Mouse (Mus musculus) left cerebral cortex, adult 11 months (tissue): ENCODE measurements around the gene Tmem198.

Source experiments
- DNase-seq: peaks from one replicate; pipeline ENCODE4 v3.0.0; 2022; ENCODE audit warnings: low spot score

Tmem198 gene

DNA sequence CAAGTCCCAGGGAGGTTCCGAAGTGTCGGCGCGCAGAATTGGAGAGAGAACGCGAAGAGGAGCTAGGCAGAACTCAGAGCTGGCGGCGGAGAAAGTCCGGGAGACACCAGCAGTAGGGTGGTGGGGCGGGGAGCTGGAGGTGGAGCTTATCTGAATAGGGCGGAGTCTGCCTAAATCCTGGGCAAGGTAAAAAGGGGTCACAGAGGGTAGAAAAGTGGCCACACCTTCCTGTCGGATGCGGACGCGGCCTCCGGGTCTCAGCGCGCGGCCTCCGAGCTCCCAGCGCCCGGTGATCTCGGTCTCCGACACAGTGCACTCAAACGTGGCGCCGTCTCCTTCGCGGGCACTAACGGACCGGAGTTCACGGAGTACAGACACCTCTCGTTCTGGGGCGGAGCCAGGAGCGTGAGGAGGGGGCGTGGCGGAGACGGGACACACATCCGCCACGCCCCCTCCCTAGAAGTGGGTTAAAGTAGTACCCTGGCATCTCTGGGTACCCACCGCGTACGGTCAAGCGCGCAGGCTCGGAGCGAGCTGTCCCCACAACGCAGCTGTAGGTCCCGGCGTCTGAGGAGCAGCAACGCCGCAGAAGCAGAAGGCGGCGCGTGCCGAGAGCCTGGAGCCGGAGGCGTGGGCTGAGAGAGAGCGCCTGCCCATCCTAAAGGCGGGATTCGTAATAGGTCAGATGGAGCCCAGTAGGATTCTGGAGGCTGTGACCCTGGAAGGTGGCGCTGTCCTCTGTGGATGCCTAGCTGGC lies 8.3 kb downstream of the Tmem198 start:
- DNase-seq = no peak

DNA sequence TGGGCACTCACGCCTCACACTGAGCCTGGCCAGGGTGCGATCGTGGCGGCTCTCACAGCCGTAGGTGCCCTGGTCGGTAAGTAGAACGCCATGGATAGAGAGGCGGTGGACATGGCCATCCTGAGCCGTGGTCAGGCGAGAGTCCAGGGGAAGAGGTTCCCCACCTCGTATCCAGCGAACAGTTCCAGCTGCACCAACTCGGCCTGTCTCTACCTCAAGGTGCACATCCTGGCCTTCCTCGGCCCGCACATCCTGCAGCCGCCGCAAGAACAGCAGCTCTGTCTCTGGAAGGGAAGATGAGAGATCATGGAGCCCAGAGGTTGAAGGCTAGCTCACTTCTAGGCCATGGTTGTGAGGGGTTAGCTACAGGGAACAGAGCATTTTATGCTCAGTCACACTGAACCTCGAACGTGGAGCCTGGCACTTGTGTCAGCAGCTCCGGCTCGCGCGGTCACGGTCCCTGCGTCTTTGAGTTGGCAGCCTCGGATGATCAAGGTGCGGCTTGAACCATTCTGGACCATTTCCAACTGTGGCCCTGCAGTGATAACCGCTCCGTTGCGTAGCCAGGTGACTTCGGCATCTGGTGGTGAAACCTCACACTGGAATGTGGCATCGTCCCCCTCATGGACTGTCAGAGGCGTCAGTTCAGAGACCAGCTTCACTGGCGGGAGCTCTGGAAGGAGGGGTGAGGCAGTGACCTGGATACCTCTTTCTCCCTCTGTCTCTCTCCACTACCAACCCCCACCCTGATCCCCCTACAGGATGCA lies 11.6 kb downstream of the Tmem198 start:
- DNase-seq = no peak

DNA sequence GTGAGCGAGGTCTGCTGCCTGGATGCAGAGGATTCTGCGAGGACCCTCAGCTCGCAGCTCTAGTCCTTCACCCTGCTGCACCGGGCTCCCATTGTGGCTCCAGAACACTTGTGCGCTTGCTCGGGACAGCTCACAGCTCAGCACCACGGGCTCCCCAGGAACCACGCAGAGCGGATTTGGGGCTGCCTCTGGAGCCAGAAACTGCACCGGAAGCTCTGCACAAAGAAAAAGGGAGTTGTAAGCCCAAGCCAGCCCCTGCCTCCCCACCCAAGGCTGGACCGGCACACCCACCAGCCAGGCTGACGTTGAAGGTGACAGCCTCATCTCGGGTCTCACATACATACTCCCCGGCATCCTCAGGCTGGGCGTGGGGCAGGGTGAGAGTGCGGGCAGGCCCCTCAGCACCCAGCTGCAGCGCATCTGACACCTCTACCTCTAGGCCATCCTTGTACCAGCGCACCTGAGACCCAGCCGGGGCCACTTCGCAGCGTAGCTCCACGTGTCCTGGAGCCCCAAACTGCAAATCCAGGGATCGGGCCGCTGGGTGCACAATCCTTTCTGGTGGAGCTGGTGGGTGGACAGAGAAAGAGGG lies 13.3 kb downstream of the Tmem198 start:
- DNase-seq = no peak

DNA sequence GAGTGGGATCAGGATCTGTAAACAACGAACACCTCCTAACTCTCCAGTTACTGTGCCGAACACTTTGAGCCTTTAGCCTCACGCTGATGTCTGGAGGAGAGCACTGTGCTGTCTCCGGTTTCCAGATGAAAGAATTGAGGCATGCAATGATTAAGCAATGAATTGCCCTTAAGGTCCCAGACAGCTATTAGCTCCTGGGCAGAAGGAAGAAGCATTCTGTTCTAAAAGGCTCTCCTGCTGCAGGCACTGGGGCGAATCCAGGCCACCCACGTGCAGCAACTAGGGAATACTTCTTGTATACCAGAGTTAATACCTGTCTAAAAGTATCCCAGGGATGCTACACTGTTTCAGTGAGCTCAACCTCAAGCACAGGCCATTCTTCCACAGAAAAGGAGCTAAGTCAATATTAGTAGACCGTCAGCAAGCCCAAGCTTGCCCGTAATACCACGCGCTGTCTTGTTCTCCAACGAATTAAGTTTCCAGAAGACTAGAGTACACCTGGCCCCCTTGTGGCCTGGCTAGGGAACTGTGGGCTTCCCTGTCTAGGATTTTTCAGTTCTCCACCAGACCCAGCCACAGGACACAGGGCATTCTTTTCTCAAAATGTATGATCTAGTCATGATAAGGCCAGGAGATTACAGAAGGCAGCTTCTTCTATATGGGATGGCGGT lies 15.7 kb downstream of the Tmem198 start:
- DNase-seq = no peak

DNA sequence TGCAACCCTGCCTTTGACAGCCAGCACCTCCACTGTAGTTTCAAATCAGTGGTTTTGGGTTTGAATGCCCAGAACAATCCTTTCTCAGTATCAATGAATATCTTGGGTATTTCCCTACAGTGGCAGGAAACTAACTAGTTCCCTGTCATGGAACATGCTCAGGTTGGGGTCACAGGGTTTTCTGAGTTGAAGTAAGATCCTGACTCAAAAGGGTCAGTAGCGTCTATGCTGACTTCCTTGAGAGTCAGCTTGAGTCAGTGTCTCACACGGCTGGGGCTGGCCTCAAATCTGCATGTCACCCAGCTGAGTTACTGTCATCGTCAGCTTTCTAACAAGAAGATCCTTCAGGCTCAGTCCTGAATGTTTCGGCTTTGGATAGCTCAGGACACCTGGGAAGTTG lies 19.6 kb downstream of the Tmem198 start:
- no peak for DNase-seq

DNA sequence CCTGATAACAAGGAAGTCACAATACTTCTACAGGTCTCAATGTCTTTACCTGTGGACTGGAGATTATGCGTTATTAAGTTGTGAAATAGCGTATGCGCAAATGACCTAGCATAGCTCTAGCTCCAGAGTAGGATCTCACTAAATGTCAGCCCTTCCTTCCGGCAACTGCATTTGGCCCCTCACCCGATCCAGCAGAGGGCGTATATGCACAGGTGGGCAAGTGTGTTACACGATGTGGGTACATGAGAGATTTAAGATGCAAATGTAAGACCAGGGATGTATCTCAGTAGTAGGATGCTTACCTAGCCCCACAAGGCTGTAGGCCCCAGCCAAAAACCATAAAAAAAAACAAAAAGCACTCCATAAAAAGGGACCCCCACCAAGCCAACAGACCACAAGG lies 20.1 kb downstream of the Tmem198 start:
- no peak for DNase-seq

DNA sequence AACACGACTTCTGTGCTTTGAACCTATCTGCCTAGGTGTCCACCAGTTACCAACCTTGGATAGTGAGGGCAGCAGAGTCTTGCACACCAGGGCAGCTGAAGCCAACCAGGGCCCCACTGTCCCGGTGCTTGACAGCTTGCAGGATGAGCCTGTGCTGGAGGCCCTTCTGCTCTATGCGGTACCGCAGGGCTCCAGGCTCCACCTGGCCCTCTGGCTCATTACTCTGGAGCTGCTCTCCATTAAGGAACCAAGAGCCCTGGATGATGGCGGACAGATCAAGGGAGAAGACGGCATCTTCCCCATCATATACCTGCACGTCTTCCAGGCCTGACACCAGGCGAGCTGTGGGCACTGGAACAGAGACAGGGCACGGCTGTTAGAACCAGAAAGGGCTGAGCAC lies 22.6 kb downstream of the Tmem198 start:
- no peak for DNase-seq

DNA sequence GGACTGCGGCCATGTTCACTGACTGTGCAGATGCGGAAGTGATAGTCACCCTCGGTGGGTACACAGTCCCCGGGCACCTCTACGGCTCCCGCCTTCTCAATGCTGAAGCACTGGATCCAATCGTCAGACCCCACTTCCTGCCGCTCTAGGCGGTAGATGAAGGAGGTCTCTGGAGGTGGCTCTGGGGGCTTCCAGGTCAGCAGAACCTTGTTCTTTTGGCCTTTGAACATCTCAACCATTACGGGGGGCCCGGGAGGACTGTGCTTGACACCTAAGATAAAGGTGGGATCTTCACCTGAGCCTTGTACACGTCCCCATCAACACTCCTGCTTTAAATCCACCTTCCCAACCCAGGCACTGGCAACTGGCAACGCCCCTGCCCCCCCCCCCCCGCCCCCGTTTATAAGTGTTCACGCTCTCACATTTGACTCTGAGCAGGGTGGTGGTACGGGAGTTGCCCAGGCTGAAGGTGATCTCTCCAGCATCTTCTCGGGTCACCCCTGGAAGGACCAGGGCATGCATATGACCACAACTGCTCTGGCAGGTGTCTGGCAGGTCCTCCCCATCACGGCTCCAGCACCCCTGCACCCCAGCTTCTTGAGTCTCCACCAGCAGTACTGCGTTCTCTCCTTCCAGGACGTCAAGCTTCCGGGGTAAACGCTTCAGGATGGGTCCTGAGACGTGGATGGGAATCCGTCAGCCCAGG lies 23.8 kb downstream of the Tmem198 start:
- no peak for DNase-seq

DNA sequence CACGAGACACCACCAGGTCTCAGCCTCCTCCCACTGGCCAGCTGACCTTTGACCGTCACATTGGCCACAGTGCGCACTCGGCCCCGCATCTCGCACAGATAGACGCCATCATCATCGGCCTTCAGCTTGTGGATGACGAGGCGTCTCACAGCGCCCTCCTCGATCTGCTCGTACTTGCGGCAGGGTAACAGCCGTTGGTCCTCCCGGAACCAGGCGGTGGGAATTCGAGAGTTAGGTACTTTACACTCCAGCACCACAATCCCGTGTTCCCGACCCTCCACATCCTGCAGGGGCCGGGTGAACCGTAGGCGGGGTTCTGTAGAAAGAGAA lies 24.3 kb downstream of the Tmem198 start:
- no peak for DNase-seq

DNA sequence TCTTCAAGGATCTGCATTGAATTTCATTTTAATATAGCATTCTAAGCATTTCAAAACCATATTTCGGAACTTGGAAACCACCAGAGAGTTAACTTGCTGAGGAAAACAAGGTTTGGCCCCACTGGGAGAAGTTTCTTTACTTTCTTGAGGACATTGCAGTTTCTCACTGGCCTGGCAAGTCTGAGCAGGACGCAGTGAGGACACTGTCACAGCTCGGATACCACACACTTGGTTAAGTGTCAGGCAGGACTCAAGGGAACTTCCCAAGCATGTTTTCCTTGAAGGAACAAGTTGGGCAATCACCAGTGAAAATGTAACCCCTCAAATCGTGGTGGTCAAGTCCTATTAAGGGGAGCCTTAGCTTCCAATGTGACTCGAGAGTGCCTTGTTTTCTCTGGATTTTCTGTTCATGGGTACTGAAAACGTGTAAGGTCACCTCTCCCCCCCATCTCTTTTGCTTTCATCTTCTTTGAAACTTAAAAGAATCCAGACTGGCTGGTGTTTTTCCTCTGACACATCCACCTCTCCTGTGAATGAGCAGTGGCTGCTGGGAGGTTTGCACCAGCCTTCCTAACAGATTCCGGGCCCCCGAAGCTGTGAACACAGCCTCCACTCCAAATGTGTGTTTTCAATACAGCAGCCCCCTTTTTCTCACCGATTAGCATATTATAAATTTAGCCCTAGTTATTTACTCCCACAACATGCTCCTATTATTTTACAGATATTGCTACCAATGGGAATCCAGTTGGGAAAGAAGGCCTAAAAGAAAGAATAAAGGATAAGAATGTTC lies 25.1 kb downstream of the Tmem198 start:
- no peak for DNase-seq

DNA sequence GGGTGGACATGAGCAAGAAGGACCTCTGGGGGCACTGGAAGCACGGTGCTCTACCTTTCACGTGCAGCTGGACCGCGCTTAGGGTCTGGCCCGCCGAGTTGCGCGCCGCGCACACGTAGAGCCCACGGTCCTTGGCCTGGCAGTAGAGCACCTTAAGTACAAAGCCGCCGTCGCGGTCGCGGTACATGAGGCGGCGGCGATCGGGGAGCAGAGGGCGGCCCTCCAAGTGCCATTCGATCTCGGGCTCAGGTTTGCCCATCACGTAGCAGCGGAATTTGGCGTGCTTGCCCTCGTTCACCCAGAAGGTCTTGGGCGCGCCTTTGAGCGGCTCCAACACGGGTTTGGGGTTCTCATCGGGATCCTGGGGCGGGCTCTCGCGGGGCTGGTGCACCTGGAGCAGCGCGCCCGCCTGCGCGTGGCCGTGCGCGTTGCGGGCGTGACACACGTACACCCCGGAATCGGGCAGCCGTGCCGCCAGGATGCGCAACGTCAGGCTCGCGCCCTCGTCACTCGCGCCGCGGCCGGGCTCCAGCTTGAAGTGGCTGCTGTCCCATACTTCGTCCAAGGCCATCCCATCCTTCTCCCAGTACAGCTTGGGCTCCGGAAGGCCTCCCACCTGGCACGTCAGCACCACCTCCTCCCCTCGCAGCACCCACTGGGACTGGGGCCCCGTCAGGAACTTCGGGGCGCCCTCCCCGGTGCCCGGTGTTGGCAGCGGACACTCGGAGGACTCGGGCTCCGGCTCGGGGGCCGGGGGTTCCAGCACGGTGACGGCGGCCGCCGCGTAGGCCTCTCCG lies 26.0 kb downstream of the Tmem198 start:
- peak; percentile 79 for DNase-seq

DNA sequence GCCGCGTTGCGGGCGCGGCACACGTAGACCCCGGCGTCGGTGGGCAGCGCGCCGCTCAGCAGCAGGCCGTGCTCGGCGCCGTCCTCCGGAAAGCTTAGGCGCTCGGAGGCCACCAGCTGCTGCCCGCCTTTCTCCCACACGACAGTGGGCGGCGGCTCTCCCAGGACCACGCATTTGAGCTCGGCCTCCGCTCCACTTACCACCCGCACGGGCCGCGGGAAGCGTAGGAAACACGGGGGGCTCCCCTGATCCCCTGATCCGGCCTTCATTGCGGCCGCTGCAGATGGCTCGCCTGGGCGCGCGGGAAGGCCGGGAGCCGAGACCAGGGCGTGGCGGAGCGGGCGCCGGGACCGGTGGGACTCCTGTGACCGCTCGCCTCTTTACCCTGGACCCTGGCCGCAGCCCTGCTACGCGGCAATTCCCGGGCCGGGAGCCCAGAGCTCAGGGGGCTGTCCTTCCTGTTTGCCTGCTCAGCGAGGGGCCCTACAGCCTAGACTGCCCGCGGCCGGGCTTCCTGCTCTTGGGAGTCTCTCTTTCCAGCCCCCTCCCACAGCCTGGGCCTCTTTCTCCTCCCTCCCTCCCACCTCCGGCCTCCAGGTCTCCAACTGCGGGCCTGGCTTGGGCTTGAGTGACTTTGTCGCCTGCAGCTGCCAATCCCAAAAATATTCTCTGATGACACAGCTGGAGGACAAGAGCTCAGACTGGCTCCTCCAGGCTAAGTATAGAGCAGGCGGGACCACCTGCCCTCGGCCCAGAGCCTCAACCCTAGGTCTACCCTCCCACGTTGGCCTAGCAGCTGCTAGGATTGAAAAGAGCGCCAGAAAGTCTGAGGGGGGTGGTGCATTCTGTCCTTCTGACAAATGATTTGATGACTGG lies 26.9 kb downstream of the Tmem198 start, which contains the start of gene Obsl1:
TSS of gene Obsl1 (minus strand) at position 497 of the 876 bp plus-strand sequence.
- DNase-seq = no peak

DNA sequence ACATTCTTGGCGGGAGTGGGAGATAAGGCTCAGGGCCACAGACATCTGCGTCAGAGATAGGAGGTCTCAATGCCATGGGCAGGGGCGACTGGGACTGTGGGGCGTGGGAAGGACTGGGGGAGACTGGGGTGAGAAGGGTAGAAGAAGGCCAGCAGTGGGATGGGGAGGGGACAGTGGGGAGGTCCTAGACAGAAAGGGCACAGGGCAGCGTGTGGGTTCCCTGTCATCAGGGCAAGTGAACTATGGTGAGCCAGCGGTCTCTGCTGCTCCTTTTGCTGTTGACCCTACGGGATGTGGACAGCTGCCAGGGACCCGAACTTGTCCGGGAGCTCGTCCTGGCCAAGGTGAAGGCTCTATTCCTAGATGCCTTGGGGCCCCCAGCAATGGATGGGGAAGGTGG lies 27.7 kb downstream of the Tmem198 start, which contains the start of gene Inha:
TSS of gene Inha (plus strand) at position 72 of the 400 bp plus-strand sequence.
- DNase-seq = no peak

DNA sequence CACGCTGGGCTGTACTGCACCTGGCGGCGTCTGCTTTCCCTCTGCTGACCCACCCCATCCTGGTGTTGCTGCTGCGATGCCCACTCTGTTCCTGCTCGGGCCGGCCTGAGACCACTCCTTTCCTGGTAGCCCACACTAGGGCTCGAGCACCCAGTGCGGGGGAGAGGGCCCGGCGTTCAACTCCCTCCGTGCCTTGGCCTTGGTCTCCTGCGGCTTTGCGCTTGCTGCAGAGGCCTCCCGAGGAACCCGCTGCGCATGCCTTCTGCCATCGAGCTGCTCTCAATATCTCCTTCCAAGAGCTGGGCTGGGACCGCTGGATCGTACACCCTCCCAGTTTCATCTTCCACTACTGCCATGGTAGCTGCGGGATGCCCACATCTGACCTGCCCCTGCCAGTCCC lies 30.3 kb downstream of the Tmem198 start:
- DNase-seq = no peak

DNA sequence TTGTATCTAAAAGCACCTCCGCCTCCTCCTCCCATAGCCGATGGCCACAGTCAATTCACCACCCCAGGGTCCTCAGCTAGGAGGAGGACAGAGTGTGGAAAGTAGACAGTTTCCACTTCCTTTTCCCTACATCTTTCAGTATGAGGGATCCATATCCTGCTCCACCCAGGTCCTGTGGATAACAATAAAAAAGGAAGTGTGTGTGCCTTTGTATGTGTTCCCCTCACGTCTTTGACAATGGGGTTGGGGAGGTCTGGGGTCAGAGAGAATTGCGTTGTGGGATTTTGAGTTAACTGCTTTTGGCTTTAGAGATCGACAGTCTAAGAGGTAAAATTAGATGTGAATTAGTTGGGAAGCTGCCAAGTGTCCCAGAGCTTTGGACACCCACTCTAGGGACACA lies 30.8 kb downstream of the Tmem198 start:
- no peak for DNase-seq

DNA sequence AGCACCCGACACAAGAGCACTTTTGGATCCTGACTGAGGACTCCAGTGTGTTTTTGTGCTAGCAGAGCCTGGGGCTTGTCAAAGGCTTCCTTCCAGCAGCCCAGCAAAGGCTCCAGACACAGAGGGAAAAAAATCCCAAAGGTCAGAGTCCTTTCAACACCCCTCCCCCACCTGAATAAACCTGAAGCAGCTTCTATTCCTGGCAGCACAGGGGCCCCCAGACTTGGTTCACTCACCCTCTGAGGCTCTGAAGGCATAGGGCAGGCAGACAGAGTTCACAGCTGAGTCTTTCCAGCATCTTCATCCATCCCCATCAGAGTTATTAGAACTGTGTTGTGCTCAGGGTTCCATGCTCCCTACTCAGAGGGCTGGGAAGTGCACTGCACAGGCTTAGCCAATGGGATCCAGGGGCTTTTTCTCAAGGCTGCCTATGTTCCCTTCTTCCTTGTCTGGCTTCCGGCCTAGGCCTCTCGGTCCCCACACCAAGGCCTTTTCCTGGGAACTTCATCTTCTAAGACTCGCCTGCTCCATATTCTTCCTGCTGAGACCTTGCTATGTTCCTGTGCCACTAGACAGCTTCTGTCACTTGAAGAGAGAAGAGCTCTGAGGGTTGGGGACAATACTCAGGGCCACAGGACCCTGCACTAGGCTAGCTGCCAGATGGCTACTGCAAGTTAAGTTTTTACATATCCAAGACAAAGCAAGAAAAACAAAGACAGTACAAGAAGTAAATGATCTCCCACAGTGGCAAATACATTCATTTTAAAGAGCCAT lies 32.3 kb downstream of the Tmem198 start:
- no peak for DNase-seq

DNA sequence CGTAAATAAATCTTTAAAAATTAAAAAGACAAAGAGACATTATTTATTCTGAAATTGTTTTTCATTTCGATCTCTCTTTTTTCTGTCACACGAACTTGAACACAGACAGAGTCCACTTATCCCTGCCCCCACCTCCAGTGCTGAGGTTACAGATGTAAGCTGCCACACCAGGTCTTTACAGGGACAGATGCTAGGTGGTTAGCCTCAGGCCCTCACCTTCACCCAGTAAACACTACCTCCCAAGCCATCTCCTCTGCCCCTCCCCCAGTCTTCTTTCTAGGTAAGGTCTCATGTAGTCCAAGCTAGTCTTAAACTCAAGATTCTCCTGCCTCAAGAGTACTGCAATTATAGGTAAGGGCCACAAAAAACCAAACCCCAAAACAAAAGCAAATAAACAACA lies 33.2 kb downstream of the Tmem198 start:
- DNase-seq = no peak

DNA sequence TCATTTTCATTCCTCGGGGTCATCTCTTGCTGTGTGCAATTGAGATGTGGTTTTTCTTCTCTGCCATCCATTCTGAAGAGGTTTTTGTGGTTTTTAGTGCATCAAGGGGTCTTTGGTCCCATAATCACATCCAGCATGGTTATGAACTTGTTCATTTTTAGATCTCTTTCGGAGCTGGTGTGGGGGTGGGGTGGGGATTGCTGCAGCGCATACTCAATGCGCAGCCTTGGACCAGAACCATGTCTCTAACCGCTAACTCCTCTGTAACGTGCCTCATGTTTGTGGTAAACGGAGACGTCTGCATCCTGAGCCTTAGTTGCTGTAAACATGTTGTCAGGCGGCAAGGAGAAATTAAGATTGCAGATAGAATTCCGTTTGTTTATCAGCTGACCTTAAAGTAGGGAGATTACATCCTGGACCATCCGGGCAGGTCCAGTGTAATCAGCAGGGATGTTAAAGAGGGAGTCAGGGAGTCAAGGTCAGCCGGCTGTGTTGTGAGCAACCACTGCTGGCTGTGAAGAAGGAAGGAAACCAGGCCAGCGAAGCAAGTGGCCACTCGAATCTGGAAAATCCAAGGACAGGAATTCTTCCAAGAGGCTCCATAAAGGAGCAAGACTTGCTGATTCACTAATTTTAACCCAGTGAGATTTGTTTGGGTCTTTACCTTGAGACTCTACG lies 37.5 kb downstream of the Tmem198 start:
- DNase-seq = no peak
